ENCODE assay signal across 24 mouse cellular contexts in the genomic region with DNA sequence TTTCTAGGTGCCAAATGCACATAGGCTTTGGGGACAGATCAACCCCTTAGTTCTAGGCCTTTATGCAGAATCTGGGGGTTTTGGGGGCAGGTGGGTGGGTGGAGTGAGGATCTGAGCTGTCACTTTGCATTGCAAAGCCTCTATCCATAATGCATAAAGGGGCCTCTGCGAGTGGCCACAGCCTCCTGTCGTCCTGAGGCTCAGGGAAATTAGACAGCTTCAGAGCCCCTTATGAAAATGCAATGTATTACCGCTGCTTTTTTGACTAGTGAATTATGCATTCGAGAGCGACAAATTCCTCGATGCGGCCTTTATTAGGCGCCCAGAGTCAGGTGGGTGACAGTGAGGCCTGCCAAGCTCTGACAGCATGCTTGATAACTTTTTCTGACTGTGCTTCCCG.
DNase-seq lines count a peak whose midpoint lies in the region; ATAC-seq and TF ChIP-seq lines count a peak whose summit lies in the region.
"Had no signal": no experiment of that assay in that cellular context is flagged by ENCODE, and none has a peak within 500 bp of the region (broad histone marks: within the 10 kb centered on the region; RNA-seq: fewer than 3 reads in every experiment).

No protein-coding gene starts in this region.

- no peak overlapping the region for H3K4me3 ChIP-seq in forebrain, embryonic 16.5 days (replicated peaks; ENCODE audit: low read length)
- no peak overlapping the region for H3K4me3 ChIP-seq in forebrain, embryonic 10.5 days
- H3K4me3 ChIP-seq in midbrain, embryonic 11.5 days (ENCODE audit: low read depth, low read length), result no peak overlapping the region
- no peak overlapping the region for H3K4me3 ChIP-seq in midbrain, postnatal 0 days (ENCODE audit: low read depth, low read length)
- H3K4me3 ChIP-seq in midbrain, embryonic 13.5 days (replicated peaks), result no peak overlapping the region
- no peak overlapping the region for H3K4me3 ChIP-seq in heart, embryonic 11.5 days (ENCODE audit: low read depth, low read length)
- H3K4me3 ChIP-seq: gastrocnemius, adult 2 months; heart, embryonic 12.5 days; heart, embryonic 15.5 days; hindbrain, embryonic 12.5 days; hindbrain, embryonic 15.5 days had no signal

- no peak overlapping the region for H3K9ac ChIP-seq in forebrain, embryonic 16.5 days (replicated peaks; ENCODE audit: low read depth, low read length)
- H3K9ac ChIP-seq in midbrain, embryonic 11.5 days (ENCODE audit: low read length), result no peak overlapping the region
- no peak overlapping the region for H3K9ac ChIP-seq in midbrain, postnatal 0 days (replicated peaks; ENCODE audit: low read length, poor library complexity, severe bottlenecking)
- no peak overlapping the region for H3K9ac ChIP-seq in midbrain, embryonic 13.5 days (replicated peaks)
- H3K9ac ChIP-seq in heart, embryonic 11.5 days (ENCODE audit: low read depth, low read length), result no peak overlapping the region
- H3K9ac ChIP-seq: forebrain, postnatal 0 days; heart, embryonic 12.5 days; heart, embryonic 15.5 days; hindbrain, embryonic 12.5 days; hindbrain, embryonic 15.5 days had no signal

- no peaks in the 10 kb centered on the region for H3K36me3 ChIP-seq in forebrain, embryonic 16.5 days (ENCODE audit: control insufficient read depth, insufficient read depth)
- H3K36me3 ChIP-seq in forebrain, embryonic 10.5 days (replicated peaks), result no peaks in the 10 kb centered on the region
- H3K36me3 ChIP-seq in midbrain, embryonic 11.5 days (ENCODE audit: control insufficient read depth, insufficient read depth, low read length), result no peaks in the 10 kb centered on the region
- H3K36me3 ChIP-seq in midbrain, postnatal 0 days (ENCODE audit: insufficient read depth, low read length), result no peaks in the 10 kb centered on the region
- no peaks in the 10 kb centered on the region for H3K36me3 ChIP-seq in midbrain, embryonic 13.5 days
- H3K36me3 ChIP-seq in heart, embryonic 11.5 days (ENCODE audit: control insufficient read depth, insufficient read depth, low read length), result no peaks in the 10 kb centered on the region
- H3K36me3 ChIP-seq: heart, embryonic 12.5 days; heart, embryonic 15.5 days; hindbrain, embryonic 12.5 days; hindbrain, embryonic 15.5 days had no signal

- 30% methylated on average over 9 of the region's 9 CpGs for WGBS in forebrain, embryonic 16.5 days
- WGBS in forebrain, embryonic 10.5 days, result 87% methylated on average over 9 of the region's 9 CpGs
- 50% methylated on average over 9 of the region's 9 CpGs for WGBS in midbrain, embryonic 11.5 days
- 19% methylated on average over 9 of the region's 9 CpGs for WGBS in midbrain, postnatal 0 days
- 22% methylated on average over 9 of the region's 9 CpGs for WGBS in midbrain, embryonic 13.5 days
- 67% methylated on average over 9 of the region's 9 CpGs for WGBS in heart, embryonic 11.5 days (ENCODE audit: insufficient replicate concordance)

- no peaks in the 10 kb centered on the region for H3K9me3 ChIP-seq in forebrain, embryonic 16.5 days (ENCODE audit: control insufficient read depth, low read length)
- no peaks in the 10 kb centered on the region for H3K9me3 ChIP-seq in forebrain, embryonic 10.5 days
- no peaks in the 10 kb centered on the region for H3K9me3 ChIP-seq in midbrain, embryonic 11.5 days (ENCODE audit: control insufficient read depth, low read length)
- no peaks in the 10 kb centered on the region for H3K9me3 ChIP-seq in midbrain, postnatal 0 days (ENCODE audit: low read length)
- no peaks in the 10 kb centered on the region for H3K9me3 ChIP-seq in midbrain, embryonic 13.5 days
- no peaks in the 10 kb centered on the region for H3K9me3 ChIP-seq in heart, embryonic 11.5 days (replicated peaks; ENCODE audit: control insufficient read depth, low read length)
- H3K9me3 ChIP-seq: heart, embryonic 12.5 days; heart, embryonic 15.5 days; hindbrain, embryonic 12.5 days; hindbrain, embryonic 15.5 days had no signal

- H3K27me3 ChIP-seq in forebrain, embryonic 16.5 days (replicated peaks; ENCODE audit: control insufficient read depth, insufficient read depth, low read length), result no peaks in the 10 kb centered on the region
- no peaks in the 10 kb centered on the region for H3K27me3 ChIP-seq in forebrain, embryonic 10.5 days (ENCODE audit: poor library complexity, severe bottlenecking)
- H3K27me3 ChIP-seq in midbrain, embryonic 11.5 days (ENCODE audit: control insufficient read depth, insufficient read depth, low read length), result no peaks in the 10 kb centered on the region
- no peaks in the 10 kb centered on the region for H3K27me3 ChIP-seq in midbrain, postnatal 0 days (ENCODE audit: insufficient read depth, low read length)
- H3K27me3 ChIP-seq in midbrain, embryonic 13.5 days, result no peaks in the 10 kb centered on the region
- H3K27me3 ChIP-seq in heart, embryonic 11.5 days (ENCODE audit: control insufficient read depth, insufficient read depth, low read length), result no peaks in the 10 kb centered on the region
- H3K27me3 ChIP-seq: heart, embryonic 12.5 days; heart, embryonic 15.5 days; hindbrain, embryonic 12.5 days; hindbrain, embryonic 15.5 days had no signal

- ATAC-seq in forebrain, embryonic 16.5 days, result peak; percentile 38; the same call in 1 of the 2 replicates
- 0 out of 2 replicates have a peak, but pooled peaks have one; percentile 63 for ATAC-seq in midbrain, embryonic 11.5 days (ENCODE audit: low FRiP score)
- no peak for ATAC-seq in midbrain, postnatal 0 days (ENCODE audit: low FRiP score)
- ATAC-seq in midbrain, embryonic 13.5 days, result peak; percentile 62
- ATAC-seq in heart, embryonic 11.5 days (replicated peaks; ENCODE audit: insufficient number of reproducible peaks, low FRiP score, low TSS enrichment), result no peak
- ATAC-seq: forebrain, postnatal 0 days had no signal

- no peak overlapping the region for H3K27ac ChIP-seq in forebrain, embryonic 16.5 days (ENCODE audit: low read length)
- no peak overlapping the region for H3K27ac ChIP-seq in forebrain, embryonic 10.5 days
- no peak overlapping the region for H3K27ac ChIP-seq in midbrain, embryonic 11.5 days (ENCODE audit: low read depth, low read length)
- no peak overlapping the region for H3K27ac ChIP-seq in midbrain, postnatal 0 days (ENCODE audit: low read depth, low read length)
- 0 out of 2 replicates have a peak overlapping the region, but pooled peaks have one; percentile 48 for H3K27ac ChIP-seq in midbrain, embryonic 13.5 days
- no peak overlapping the region for H3K27ac ChIP-seq in heart, embryonic 11.5 days (ENCODE audit: low read depth, low read length)
- H3K27ac ChIP-seq: gastrocnemius, adult 2 months; heart, embryonic 15.5 days; hindbrain, embryonic 12.5 days; hindbrain, embryonic 15.5 days had no signal

- TF ChIP-seq CTCF in midbrain, postnatal 0 days (IDR thresholded peaks at IDR 0.05), result no peak

- H3K4me2 ChIP-seq in forebrain, embryonic 16.5 days (ENCODE audit: low read length), result no peak overlapping the region
- H3K4me2 ChIP-seq in midbrain, embryonic 11.5 days, result no peak overlapping the region
- H3K4me2 ChIP-seq in midbrain, postnatal 0 days (ENCODE audit: low read depth, low read length, poor library complexity, severe bottlenecking), result no peak overlapping the region
- H3K4me2 ChIP-seq in midbrain, embryonic 13.5 days (replicated peaks), result no peak overlapping the region
- no peak overlapping the region for H3K4me2 ChIP-seq in heart, embryonic 11.5 days
- H3K4me2 ChIP-seq: heart, embryonic 12.5 days; heart, embryonic 15.5 days; hindbrain, embryonic 12.5 days; hindbrain, embryonic 15.5 days had no signal

- H3K4me1 ChIP-seq in forebrain, embryonic 16.5 days (replicated peaks; ENCODE audit: control insufficient read depth, insufficient read depth, low read length), result peaks cover 4% of the 10 kb centered on the region; the same call in 1 of the 2 replicates
- H3K4me1 ChIP-seq in forebrain, embryonic 10.5 days, result no peaks in the 10 kb centered on the region
- H3K4me1 ChIP-seq in midbrain, embryonic 11.5 days (ENCODE audit: control insufficient read depth, insufficient read depth, low read length), result peaks cover 9% of the 10 kb centered on the region
- H3K4me1 ChIP-seq in midbrain, postnatal 0 days (ENCODE audit: insufficient read depth, low read length), result no peaks in the 10 kb centered on the region; the same call in 1 of the 2 replicates
- H3K4me1 ChIP-seq in midbrain, embryonic 13.5 days (replicated peaks), result peaks cover 14% of the 10 kb centered on the region
- H3K4me1 ChIP-seq in heart, embryonic 11.5 days (ENCODE audit: control insufficient read depth, insufficient read depth, low read length), result no peaks in the 10 kb centered on the region
- H3K4me1 ChIP-seq: heart, embryonic 12.5 days; heart, embryonic 15.5 days; hindbrain, embryonic 15.5 days had no signal

- DNase-seq in forebrain, embryonic 10.5 days (ENCODE audit: extremely low spot score, low spot score), result no peak
- no peak for DNase-seq in midbrain, embryonic 11.5 days (ENCODE audit: low spot score, missing footprints)
- no peak for DNase-seq in midbrain, postnatal 0 days (ENCODE audit: low spot score)
- DNase-seq in yolk sac, embryonic 10.5 days (ENCODE audit: low spot score), result no peak
- DNase-seq: adrenal gland, adult 2 months; adrenal gland, postnatal 14 days; B cell, adult 2 months; cerebellum, adult 11-12 months; cerebellum, adult 8-10 months; cerebellum, postnatal 10 days; cerebellum, postnatal 36 days; forebrain, postnatal 0 days; gastrocnemius, adult 2 months; gastrocnemius, postnatal 14 days; heart, adult 11 months; heart, postnatal 10 days; heart, postnatal 36 days had no signal

Comparison
In these comparisons a context has a peak if more than half of its experiments do, and no peak if none do; other contexts are left out.
1. ATAC-seq: peak in forebrain, embryonic 16.5 days (single experiment), midbrain, embryonic 11.5 days (single experiment) and midbrain, embryonic 13.5 days (single experiment); none in midbrain, postnatal 0 days (single experiment) and heart, embryonic 11.5 days (single experiment).